Mouse (Mus musculus) G1E (cell line): ENCODE data around the gene Dhx37.

ENCODE experiments used
- CTCF ChIP-seq: IDR thresholded peaks from 2 replicates; pipeline ENCODE4 v1.5.1; 2012; ENCODE audit warnings: low read depth, low read length, inconsistent platforms, mixed read lengths
- GATA1 ChIP-seq: IDR thresholded peaks from 2 replicates; pipeline ENCODE4 v1.6.1; 2012; ENCODE audit warnings: borderline replicate concordance, low read length, inconsistent platforms, mixed read lengths
- GATA2 ChIP-seq: IDR thresholded peaks from 2 replicates; pipeline ENCODE4 v1.6.1; 2012; ENCODE audit warnings: low read depth, low read length, inconsistent platforms, borderline replicate concordance

DNA sequence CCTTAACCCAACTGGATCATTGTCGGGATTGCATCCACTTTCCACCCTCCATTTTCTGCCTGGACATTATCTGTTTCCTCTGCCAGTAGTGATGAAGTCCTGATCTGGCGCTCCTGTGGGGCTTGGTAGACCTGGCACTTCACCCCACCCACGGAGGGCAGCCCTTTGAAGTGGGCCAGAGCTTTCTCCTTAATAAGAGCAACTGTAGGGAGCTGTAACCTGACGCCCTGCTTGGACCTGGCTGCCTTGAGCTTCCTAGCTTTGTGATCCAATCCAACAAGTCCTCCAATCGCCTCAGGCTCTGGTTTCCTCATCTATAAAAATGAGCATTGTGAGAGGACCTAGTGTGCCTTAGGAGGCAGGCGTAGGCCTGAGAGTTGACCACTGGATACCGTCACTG is 43.6 kb upstream of the Dhx37 start:
- TF ChIP-seq CTCF (no peak), GATA1 (no peak), GATA2 (no peak)
